Mouse (Mus musculus) frontal cortex, postnatal 14 days (tissue): ENCODE measurements at regions not wholly inside any gene's neighbourhood (a gene's known extent, or its start where the extent isn't known, plus 50 kb on each side); places are given as distances from the start of the nearest gene placed in this dataset.

Experiments used
- DNase-seq, 2 experiments: peaks; one replicate each; pipeline ENCODE4 v3.0.0; 2022; ENCODE audit warnings: low spot score in 2 of 2

DNA sequence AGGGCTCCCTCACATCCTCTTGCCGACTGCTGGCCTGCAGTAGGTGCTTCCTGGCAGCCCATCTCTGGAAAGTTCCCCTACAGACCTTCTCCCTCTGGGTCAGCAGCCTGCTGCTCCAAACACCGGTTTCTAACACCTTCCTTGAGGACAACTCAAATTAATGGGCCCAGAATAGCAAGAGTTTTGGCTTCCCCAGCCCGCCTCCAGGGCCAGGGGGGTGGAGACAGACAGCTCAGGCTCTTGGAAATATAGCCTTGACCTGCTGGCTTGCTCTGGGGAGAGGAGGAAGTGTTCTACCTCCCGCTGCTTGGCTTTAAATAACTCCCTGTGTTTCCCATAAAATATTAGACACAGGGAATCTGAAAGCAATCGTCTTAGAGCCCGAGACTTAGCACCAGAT, 349.8 kb downstream of the Ptpru start:
- DNase-seq = no peak

DNA sequence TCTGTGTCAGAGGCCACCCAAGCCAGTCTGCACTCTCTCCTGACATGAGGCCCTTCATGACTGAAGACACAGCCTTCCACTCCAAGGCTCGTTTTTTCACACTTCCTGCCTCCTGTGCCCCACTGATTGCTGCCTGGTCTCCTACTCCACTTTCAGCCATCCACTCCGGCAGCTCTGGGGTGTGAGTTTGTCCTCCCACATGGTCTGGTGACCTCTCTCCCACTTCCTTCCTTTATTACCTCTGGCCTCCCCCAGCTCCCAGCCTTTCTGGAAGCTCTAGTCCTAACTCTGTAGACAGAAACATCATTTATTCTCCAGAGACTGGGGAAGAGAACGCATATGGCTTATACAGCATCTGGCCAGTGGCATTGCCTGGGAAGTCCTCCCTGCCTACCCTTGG, 349.0 kb downstream of the Ptpru start:
- DNase-seq = no peak

GRCm38 (mm10) chr4:131491960-131492359, 346.1 kb downstream of the Ptpru start:
- DNase-seq = no peak

DNA sequence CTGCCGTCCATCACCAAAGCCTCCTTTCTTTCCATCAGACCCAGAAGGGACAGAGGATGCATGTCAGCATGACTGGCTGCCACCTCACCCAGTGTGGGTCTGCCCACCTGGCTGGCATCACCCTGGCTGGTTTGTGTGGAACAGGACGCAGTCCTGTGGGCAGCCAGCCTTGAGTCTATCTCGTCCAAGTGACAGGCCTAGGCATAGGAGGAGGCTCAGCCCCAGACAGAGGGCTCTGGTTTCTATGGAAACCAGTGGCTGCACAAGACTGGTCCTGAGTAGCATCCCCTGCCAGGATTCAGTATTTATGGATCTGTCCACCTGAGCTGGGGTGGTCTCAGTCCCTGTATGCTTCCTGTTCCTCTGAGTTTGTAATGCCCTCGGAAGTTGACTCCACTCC, 344.4 kb downstream of the Ptpru start:
- no peak for DNase-seq

GRCm38 (mm10) chr4:131496900-131497299, 341.2 kb downstream of the Ptpru start:
- DNase-seq = no peak

DNA sequence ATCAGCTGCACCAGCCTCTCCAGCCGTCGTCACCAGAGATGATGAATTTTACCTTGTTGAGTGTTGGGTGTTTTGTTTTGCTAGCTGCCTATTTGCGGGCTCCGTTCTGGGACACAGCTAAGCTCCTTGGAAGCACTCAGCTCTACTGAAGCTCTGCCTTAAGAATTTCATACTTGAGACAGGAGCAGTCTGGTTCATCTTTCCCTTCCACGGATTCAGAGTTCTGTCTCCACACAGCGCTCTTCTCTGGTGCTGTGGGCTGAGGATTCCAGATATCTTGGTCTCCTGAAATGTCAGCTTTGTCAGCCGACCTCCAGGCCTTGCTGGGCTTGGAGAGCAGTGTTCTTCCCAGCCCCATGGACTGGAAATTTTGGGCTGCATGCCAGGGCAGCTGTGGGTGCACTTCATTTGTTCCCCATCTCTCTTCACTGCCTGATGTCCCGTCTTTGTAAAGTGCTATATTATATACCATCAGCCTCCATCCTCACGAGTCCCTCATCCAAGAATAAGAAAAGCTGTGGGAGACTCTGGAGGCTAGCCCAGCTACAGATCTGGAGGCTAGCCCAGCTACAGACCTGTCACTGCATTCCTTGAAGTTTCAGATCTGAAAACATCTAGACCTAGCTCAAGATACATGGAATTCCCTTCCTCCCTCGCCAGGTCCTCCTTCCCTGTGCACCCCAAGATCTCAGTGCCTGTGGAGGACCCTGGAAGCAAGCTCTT, 337.0 kb downstream of the Ptpru start:
- DNase-seq = peak; percentile 28 to 35

DNA sequence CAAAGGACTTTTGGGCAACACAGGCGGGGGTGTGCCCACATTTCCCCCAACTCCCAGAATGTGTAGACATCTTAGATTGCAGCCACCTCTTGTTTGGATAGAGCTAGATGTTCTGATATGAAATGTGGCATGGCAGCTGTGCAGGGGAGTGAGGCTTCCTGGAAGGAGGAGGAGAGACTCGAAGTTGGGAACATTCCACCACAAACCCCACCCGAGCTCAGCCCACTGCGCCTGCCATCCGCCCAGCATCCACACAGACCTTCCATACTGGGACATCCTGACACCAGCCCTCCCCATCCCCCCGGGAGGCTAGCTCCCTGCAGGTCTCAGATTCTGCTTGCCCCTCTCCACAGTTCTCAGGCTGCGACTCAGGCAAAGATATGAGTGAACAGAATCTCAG, 329.9 kb downstream of the Ptpru start:
- no peak for DNase-seq

DNA sequence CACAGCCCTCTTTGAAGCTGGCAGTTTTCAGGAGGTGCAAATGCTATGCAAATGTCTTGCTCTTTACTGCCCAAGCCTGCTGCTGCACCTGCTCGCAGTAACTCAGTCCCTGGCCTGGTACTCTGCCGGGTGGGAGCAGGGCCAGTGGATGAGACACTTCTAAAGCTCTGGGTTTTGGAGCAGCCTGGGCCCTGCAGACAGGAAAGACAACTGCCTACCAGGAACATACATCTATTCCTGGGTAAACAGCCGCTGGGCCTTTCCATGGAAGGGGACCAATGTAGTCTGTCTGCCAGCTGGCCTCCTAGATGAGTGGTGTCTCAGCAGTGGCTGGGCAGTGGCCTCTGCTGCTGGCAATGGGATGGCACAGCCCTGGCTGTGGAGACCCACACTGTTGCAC, 326.5 kb downstream of the Ptpru start:
- no peak for DNase-seq

DNA sequence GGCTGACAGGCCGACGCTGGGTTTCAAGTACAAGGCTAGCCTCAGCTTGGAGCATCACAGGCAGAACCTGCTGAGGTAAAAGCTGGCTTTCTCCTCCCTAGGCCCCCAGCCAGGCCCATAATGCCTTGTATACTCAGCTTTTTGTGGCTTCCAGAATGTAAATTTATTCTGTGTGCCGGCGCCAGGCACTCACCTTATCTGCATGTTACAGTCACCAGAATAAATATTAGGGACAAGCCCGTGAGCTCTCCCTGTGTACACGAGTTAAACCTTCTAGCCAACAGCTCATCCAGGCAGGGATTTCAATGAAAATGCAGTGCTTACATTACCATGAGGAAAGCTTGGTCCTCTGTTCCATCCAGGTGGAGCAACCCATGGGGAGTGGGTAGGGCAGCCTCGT, 325.3 kb downstream of the Ptpru start:
- no peak for DNase-seq

- DNase-seq = peak; percentile 16 to 19
Observed at GRCm38 (mm10) chr4:131520636-131521306, 317.3 kb downstream of the Ptpru start.

DNA sequence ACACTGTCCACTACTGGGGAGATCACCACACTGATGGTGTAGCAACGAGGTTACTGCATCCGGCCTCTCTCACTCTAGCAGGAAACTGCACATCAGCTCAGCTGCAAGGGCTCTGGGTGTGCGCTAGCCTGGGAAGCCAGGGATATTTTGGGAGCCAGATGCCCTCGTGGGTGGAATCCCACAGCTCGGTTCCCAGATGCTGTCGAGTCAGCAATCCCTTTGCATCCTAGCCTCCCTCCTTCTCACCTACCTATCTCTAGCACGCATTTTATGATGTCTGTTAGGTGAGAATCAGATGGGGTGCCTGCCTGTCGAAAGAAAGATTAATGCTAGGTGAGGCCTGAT, 316.8 kb downstream of the Ptpru start:
- no peak for DNase-seq

DNA sequence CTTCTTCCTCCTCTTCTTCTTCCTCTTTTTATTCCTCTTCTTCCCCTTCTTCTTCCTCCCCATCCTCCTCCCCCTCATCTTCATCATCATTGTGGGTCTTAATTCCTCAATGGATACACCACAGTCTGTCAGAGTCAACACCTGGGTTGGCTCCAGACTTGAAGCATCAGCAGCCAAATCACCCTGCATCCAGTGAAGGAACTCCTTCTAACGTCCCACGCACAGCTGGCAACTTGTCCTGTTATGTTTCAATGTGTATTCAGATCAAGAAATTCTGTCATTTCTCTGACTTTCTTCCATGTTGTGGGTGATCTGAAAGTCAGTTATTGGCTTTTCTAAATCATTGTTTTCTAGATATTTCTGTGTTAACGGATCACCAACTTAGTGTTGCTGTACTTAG, 312.9 kb downstream of the Ptpru start:
- no peak for DNase-seq

GRCm38 (mm10) chr4:131530491-131530890, 307.6 kb downstream of the Ptpru start:
- no peak for DNase-seq

DNA sequence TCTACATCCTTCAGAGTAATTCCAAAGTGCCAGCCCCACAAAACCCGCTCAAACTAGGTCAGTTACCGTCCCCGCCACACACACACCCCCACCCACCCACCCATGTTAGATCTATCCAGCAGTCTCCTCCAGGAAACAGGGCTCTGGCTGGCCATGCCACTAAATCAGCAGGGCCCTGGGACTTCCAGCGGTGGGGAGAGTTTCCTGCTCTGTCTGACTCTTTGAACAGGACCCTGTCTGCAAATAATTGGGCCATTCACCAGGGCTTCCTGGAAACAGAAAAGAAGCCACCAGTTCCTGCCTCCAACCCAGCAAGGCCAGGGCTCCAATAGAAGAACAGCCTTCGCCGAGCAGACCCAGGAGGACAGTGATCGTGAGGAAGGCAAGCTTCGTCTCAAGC, 307.1 kb downstream of the Ptpru start:
- DNase-seq = no peak

DNA sequence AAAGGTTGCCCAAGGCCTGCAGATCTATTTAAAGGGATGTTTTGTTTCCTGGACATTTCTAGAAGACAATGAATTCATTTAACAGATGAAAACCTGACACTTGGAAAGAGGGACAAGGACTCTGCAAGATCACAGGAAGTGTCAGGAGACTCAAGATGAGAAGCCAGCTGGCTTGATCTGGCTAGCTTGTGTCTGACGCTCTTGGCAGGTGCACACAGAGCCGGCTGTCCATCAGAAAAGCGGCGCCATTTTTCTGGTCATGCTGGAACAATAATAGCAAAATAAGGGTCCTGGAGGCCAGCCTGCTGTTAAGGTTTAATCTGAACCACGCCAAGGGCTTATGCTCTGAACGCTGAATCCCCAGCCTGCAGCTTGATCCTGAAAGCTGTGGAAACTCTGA, 303.3 kb downstream of the Ptpru start:
- no peak for DNase-seq

GRCm38 (mm10) chr4:131538237-131538636, 299.9 kb downstream of the Ptpru start:
- no peak for DNase-seq

GRCm38 (mm10) chr4:131546422-131547200, 291.5 kb downstream of the Ptpru start:
- no peak for DNase-seq

GRCm38 (mm10) chr4:131549581-131549980, 288.5 kb downstream of the Ptpru start:
- no peak for DNase-seq

GRCm38 (mm10) chr4:131558513-131558912, 279.6 kb downstream of the Ptpru start:
- DNase-seq = no peak

GRCm38 (mm10) chr4:131563851-131564250, 274.2 kb downstream of the Ptpru start:
- DNase-seq = no peak

DNA sequence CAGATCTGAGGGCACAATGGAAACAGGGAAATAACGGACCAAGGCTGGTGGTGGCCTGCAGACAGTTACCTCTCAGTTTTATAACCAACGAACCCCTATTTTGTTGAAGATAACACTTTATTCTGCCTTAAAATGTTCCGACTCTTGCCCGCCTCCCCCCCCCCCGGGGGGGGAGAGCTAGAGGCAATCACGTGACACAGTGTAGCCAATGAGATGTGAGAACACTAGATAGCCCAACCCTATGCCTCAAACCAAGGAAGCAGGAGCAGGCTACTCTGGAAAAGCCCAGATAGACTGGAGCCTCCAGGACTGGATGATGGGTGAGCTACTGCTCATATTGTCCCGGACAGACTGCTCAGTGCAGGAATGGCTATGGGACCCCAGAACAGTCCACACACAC, 272.9 kb downstream of the Ptpru start:
- no peak for DNase-seq

- DNase-seq = no peak
Observed at GRCm38 (mm10) chr4:131567241-131567640, 270.8 kb downstream of the Ptpru start.

DNA sequence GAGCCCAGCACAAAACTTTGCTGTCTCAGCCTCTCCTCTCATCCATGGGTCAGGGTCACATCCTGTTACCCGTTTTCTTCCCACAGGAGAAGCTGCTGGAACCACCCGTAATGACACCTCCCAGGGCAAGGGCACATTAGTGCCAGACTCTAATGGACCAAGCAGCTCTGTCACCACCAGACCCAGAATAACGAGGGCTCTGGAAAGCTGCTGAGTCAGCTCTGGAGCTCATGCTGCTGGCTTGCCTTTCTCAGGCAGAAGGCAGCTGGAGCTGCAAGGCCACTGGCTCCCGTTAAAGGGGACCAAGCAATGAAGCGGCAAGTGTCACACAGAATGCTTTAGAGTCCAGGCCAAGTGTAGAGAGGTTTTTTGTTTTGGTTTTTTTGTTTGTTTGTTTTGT, 268.9 kb downstream of the Ptpru start:
- DNase-seq = no peak
